Mouse (Mus musculus) ZHBTc4 (cell line): ENCODE measurements around the gene Caln1.
A peak's percentile ranks its signal among the peaks of the same experiment; 100 is the strongest.
"Not testable (repeated sequence)": the region's sequence is repeated elsewhere in the genome, so short reads cannot be mapped to it uniquely, and the experiment has no call there.

Experiments used
- DNase-seq: peaks from one replicate; pipeline ENCODE4 v3.0.0-alpha.2; 2011; ENCODE audit warnings: low read depth, low spot score

Caln1 gene

DNA sequence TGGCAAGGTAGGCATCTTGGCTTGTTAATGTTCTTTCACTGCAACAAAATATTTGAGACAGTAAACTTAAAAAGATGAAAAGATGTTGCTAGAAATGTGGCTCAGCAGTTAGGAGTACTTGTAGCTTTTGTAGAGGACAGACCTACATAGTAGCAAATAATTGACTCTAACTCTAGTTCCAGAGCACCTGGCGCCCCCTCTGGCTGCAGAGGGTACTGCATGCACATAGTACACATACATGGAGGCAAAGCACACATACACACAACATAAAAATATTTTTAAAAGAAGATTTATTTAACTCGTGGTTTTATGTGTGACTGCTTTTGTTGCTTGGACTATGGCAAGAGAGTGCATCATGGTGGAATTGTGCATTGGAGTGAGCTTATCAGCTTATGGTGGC is 151.3 kb downstream of the Caln1 start:
- DNase-seq, result peak; percentile 49

DNA sequence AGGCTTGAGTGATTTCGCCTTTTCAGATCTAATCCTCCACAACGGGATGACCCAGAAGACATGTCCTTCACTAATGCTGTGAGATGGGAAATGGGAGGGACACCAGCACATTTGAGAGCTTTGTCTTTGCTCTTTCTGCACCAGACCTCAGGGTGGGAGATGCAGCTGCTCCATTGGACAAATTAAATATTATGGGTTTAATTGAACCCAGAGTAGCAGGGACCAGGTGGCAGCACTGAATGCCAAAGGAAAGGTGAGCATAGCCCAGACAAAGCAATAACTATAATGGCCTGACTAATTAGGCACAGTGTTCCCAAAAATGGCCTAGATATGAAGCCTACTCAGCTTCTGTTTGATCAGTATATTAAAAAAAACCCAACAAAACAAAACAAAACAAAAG is 158.2 kb downstream of the Caln1 start:
- DNase-seq, result no peak

DNA sequence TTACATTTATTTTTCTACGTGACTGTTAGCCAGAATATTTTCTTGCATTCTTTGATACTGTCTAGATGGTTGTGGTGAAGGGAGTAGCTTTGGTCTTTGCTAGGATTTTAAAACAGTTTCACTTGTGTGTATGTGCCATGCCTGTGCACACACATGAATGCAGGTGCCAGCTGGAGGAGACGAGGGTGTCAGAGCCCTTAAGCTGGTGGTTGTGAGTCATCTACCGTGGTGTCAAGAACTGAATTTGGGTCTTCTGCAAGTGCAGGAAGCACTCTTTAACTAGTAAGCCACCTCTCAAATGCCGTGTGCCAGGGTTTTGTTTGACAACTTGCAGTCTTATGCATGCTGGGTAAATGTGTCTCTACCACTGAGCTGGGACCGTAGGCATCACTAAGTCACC is 178.2 kb downstream of the Caln1 start:
- DNase-seq, result no peak

DNA sequence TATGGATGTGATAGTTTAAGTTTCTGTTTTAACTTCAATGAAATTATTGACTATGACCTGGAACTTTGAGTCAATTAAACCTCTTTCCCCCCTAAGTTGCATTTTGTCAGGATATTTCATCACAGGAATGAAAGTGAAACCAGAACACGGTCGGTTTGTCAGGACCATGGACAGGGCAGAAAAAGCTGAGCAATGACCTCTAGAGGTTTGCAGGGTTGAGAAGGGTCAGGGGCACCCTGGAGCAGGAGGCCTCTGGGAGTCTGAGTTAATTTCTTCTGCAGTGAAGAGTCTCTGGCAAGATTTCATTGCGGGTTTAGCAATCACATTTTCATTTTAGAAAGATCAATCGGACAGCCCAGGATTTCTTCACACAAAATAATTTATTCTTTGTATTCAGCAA is 184.7 kb downstream of the Caln1 start:
- no peak for DNase-seq

DNA sequence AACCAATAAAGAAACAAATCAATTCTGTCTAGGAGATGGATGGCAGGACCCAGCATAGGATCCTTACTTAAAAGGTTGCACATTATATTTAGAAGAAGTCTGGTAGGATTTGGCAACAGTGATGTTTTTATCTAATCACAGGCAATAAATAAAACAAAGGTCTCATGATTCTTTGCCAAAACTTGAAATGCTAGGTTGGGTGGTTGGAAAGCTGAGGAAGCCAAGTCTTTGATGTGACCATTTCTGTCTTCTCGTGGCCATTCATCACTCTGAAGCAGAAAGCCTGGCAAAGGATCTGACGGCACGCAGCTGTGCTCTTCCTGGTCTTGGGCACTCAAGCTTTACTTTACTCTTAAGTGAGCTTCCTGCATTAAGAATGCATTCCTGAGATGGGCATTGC is 193.9 kb downstream of the Caln1 start:
- DNase-seq, result no peak

DNA sequence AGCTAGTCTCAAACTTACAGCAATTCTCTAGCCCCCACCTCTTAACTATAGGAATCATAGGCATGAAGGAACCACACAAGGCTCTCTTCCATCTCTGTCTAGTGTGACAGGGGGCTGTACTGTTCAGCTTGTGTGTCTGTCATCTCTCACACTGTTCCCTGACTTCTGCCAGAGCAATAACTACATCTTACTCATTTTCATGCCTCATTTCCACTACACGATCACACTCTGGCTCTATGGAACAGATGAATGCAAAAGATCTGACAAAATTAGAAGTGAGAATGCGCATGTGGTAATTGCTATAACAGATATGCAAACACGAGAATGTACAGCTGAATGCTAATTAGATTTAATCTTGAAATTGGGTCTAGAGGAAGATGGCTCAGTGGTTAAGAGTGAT is 196.7 kb downstream of the Caln1 start:
- no peak for DNase-seq

DNA sequence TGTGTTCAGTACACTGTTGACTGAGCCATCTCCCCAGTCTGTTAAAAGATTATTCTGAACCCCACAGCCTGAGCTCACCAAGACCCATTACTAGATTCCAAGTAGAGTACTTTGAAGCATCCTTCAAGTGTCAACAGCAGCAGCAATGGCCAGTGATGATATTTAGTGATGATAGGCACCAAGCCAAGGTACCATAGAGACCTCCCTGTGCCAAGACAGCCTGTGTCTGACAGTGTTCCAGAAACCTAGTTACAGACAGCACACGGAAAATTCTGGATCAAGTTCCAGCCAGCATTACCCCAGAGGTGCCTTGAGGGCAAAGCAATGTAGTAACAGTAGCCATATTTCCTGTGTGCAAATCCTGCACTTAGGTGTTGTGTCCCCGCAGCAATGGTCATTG is 208.3 kb downstream of the Caln1 start:
- DNase-seq, result no peak

DNA sequence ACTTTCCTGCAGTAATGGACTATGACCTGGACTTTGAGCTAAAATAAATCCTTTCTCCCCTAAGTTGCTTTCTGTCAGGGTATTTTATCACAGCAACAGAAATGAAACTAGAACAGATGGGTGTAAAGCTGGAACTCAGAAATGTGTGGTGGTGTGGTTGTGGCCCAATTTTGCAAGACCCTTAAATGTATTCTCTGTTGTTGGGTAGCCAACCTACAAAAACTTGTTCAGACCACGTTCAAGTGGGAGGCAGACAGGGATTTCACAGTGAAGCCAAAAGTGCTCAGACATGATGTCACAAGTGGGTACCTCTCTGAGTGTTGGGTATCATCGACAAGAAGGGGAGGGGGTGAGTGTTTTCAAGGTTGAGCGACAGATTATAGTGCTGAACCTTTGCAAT is 214.8 kb downstream of the Caln1 start:
- no peak for DNase-seq

DNA sequence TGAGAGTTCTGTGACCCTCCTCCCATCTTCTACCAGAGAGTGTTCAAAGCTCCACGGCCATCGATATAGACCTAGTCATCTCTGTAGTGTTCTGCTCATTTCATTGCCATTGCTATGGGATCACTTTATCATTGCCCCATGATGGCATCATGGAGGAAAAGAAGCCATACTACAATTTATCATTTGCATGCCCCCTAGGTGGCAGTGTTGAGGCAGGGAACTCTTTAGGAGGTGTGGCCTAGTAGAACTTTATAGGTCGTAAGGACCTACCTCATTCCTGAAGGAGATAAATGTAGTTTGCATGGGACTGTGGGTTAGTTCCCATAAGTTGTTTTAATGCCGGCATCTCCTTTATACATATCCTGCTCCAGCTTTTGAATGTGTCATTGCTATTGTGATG is 217.0 kb downstream of the Caln1 start:
- DNase-seq, result peak; percentile 37

DNA sequence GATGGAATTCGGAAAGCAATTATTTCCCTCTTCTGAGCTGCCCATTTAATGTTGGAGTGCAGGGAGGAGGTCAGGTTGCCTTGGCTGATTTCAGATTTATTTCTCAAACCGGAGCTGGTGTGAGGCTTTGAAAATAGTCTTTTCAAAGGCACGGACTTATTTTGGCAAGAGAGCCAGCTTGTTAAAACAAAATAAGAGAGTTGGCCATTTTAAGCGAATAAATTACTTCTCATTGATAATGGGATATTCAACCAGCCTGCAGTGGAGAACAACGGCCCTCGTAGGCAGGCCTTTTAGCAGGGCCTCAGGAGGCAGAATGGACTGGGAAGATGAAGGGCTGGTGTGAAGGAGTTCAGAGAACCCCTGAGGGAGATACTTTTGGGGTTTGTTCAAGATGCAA is 227.3 kb downstream of the Caln1 start:
- no peak for DNase-seq

DNA sequence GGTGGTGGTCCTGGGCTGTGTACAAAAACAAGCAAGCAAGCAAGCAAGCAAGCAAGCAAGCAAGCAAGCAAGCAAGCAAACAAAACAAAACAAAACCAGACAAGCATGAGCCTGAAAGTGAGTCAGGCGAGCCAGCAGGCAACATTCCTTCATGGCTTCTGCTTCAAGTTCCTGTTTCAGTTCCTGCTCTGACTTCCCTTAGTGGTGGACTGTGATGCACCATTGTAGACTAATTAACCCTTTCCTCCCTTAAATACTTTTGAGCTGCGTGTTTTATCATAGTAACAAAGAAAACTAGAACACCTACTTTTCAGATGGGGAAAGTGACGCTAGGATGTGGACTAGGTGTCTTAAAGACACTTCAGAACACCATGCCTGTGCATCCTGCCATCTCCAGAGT is 244.4 kb downstream of the Caln1 start:
- DNase-seq, result no peak

DNA sequence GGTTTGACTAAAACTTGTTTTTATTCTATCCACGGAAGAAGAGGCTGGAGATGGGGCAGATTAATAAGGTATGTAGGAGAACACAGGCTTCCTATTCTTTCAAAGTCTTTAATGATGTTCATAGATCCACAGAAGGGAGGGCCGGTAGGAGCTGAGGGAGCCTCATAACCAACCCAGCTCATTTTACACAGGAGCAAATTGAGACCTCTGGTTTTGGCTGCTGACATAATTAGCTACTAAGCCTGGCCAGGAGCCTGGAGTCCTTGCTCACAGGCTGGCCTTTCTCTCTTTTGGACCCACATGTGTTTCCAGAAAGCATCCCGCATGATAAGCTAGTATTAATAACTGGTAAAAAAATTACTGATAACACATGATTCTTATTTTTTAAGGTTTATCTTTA is 245.0 kb downstream of the Caln1 start:
- no peak for DNase-seq

DNA sequence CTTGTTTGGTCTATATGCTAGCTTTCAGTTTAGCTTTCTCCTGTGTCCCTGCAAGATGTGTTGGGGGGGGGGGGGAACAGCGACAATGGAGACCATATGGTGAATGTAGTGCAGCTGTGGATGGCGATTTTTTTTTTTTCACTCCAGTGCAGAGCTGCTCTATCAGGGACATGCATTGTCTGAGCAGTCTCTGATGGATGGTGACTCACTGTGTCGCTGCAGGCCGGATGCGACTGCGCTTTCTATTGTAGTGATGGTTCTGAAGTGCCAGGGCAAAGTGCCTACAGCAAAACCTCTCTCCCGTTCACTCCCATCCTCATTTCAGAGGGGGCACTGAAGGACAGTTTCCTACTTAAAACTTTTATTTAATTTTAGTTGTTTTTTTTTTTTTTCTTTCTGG is 250.8 kb downstream of the Caln1 start:
- DNase-seq, result no peak

DNA sequence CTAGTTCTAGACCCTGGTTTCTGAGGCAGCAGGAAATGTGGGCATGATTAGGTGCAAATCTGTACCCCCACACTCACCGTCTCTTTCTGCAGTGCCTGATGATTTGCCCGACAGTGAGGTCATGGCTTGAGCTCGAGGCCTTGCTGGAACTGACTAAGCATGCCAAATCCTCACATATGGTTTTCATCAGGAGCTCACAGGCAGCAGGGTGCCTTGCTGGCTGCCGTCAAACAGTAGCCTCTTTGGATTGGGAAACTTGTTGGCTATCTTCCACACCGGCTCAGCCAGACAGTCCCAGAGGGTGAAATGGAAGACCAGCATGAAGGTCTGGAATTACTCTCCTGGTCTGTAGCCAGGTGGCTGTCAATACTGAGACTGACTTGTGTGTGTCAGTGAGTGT is 254.0 kb downstream of the Caln1 start:
- DNase-seq, result no peak

DNA sequence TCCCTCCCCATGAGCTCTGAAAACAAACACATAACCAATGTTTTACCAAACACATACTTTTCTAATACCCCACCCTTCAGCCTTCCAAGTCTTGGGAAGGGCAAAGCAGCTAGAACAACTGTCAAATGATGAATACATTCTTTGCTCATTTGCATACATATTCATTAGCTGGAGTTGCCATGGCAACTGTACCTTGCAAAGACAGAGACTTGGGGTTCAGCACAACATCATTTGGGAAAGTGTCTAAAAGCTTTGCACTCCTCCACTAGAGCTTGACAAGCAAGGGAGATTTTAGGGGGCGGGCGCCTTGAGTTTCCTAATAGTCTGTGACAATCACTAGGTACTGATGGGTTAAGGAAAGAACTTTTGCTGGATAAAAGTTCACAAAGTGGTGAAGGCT is 258.5 kb downstream of the Caln1 start:
- no peak for DNase-seq

DNA sequence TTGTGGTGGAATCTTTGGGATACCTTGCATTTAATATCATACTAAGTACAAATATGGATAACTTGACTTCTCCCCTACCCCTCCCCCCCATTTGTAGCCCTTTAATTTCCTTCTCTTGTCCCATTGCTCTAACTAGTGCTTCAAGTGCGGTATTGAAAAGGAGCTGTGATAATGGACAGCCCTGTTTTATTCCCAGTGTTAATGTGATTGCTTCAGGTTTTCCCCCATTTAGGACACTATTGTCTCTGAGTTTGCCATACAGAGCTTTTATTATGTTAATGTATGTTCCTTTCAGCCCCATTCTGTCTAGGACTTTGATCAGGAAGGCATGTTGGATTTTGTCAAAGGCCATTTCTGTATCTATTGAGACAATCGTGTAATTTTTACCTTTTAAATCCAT is 266.1 kb downstream of the Caln1 start:
- DNase-seq, result peak; percentile 33

DNA sequence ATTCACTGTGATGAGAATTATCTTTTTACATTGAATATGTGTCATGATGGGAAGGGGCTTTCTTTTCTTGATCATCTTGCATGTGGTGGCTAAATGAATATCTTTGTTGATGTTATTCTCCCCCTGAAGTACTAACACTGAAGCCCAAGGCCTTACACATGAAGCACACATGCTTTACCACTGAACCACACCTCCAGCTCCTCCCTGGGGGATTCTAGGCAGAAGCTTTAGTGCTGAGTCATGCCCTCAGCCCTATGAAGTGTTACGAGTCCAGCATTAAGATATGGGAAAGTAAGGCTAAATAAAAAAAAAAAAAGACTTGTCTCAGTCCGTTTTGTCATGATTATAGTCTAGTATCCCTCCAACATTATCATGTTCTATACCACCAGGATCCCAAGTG is 272.6 kb downstream of the Caln1 start:
- no peak for DNase-seq

DNA sequence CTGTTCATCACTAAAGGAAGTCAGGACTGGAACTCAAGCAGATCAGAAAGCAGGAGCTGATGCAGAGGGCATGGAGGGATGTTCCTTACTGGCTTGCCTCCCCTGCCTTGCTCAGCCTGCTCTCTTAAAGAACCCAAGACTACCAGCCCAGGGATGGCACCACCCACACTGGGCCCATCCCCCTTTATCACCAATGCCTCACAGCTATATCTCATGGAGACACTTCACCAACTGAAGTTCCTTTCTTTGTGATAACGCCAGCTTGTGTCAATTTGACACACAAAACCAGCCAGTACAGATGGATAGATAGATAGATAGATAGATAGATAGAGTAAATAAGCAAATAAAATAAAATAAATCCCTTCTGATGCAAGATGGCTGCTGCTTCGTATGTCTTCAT is 276.9 kb downstream of the Caln1 start:
- DNase-seq, result not testable (repeated sequence)

DNA sequence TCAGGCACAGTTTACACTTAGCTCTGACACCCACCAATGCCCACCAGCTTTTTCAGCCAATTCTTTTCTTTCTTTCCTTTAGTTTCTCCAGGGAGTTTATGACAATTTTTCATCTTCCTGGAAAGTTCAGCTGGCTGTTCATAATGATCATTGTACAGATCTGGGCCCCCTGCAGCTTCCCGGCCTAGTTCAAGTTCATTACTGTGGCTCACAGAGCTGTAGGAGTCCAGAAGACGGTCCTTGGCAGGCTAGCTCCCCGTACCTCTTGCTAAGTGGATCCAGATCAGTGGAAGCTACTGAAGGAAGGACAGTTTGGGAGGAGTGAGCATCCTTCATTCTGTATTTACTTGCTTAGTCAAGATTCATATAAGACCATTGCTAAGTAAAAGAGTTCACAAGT is 288.9 kb downstream of the Caln1 start:
- DNase-seq, result no peak

DNA sequence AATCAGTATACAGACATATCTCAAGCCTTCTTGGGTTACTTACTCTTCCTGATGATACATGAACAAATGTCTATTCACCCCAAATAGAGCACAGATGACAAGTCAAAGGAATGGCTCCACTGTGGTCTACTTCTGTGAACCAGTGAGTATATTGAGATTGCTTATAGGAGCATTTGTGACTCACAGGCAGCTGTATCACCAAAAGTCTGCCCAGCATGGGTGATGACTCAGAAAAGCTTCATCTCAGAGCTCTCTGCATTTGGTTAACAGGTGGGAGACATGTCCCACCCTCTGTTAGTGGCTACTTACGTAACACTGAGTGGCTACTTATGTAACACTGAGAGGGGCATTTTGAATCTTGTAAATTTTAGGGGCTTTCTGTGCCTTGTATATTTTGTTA is 296.8 kb downstream of the Caln1 start:
- DNase-seq, result no peak

DNA sequence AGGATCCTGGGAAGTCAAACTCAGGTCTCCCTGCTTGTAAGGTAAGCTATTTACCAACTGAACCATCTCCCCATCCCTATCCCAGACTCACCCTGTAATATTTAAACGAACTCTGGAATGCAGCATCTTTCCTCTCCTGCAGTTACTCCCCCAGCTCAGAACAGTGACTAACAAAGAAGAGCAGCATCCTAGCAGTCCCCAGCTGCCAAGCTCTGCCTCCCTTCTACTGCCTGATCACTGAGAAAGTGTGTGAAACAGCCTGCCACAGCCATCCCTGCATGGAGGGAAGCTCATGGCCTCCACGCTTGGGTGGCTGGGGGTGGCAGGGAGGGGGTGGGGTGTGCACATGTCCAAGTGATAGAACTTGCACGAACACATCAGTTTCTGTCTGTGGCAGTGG is 303.3 kb downstream of the Caln1 start:
- no peak for DNase-seq

DNA sequence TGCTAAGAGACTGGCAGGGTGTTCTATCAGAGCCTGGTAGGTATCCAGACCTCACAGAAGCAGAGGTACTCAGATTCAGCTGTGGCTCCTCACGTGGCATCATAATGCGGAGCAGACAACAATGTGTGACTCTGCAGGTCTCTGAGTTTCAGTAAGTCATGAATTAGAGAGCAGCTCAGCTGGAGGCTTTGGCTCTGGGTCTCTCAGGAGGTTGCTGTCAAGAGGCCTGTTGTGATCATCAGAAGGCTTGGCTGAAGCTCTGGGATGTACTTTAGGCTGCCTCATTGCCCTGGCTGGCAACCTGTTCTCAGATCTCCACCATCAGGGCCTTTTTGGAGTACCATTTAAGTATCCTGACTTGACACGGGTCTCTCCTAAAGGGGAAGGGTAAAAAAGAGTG is 303.8 kb downstream of the Caln1 start:
- no peak for DNase-seq

DNA sequence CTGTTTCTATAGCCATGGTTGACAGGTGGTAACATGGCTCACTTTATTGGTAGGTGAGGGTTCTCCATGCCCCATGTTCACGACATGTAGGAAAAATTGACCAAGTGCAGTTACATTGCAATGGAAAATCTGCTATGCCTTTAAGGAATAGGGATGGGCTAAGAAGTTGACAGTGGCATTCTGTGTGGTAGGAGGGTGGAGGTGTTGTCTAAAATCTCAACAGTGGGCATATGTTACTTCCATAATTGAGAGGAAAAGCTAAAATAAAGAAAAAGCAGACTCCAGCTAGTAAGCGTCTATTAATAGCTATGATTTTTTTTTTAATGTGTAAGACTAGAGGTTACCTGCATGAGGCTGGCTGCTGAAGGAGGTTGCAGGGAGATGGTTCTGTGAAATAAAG is 308.6 kb downstream of the Caln1 start:
- DNase-seq, result no peak

DNA sequence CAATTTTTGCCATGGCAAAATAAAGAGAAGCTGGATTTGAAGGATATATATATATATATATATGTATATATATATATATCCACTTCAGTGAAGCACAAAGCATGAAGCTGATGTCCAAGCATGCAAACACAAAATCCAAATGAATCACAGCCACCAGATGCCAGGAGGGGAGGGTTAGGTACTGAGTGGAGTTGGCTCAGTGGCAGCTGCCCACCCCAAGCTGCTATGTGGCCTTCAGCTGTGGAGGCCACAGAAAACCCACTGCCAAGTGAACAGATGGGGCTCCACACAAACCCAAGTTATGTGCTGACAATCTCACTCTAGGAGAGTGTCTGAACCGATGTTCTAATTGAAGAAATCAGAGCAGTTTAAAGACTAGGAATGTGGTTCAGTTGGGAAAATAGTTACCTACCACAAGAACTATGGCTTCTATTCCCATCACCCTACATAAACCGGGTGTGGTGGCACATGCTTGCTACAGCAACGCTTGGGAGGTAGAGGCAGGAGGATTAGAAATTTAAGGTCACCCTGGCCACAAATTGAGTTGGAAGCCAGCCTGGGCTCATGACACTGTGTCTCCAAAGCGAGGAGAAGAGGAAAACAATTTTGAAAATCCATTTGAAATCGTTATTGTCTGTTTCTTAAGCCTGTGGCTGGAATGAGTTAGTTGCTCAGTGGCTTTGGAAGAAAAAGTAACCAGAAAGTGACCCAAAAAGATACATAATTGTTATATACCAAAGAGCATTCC is 316.8 kb downstream of the Caln1 start:
- no peak for DNase-seq
